Mouse (Mus musculus): ENCODE measurements at regions not wholly inside any gene's neighbourhood (a gene's known extent, or its start where the extent isn't known, plus 50 kb on each side); places are given as distances from the start of the nearest gene placed in this dataset.

DNA sequence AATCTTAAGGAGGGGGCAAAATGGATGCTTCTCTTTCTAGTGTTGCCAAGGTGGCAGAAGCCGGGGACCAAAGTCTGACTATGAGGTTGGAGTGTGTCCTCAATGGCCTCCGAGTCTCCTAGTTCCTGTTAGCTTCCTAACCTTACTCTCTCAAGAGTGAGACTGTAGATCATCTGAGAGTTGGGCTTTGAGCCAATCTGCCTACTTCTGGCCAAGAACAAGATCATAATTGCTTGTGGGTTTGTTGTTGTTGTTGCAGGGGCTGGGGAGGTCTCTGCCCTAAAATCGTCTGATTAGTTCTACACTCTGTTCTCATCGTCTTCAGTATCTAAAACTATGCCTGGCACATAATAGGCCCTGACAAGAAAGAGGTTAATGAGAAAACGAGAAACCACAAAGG lies 110.8 kb upstream of the Syt6 start:
- no peak for DNase-seq (ENCODE audit: low spot score in 2 of 2)

DNA sequence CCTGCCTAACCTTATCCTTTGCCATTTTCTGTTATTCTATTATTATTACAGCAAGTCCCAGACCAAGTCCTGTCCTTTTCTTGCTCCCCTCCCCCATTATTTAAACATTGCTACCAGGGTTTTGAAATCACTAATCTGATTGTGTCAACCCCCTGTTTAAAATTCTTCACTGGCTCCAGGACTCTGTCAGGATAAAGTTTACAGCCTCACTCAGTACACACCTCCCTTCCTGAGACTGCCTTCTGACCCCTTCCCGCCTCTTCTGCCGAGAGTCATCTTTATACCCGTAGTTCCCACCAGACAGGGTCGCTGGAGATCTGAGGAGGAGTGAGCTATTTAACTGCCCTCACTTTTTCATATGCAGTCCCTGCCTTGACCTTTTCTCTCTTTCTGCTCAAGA lies 110.3 kb upstream of the Syt6 start:
- no peak for DNase-seq (ENCODE audit: low spot score in 2 of 2)

DNA sequence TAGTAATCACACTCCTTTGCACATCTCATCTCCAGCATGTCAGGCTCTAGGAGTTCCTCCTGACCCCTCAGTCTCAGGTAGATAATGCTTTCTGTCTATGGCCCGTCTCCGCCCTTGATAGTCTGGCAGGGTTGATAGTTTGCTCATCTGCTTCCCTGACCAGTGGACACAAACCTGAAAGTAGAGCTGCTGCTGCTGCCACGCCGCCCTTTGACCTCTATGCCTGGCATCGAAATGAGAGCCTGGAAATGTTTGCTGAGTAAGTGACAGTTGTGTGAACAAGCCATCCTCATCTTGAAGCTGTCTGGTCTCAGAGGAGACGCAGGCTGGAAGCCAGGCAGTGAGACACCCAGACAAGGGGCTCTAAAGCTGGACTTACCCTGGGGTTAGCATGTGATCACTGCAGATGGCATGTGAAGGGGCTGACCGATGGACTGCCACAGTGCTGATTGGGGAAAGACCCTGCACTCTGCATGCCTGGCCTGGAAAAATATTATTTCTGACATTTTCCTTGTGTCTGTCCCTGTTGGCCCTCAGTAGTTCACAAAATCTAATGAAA lies 109.8 kb upstream of the Syt6 start:
- no peak for DNase-seq (ENCODE audit: low spot score in 2 of 2)

DNA sequence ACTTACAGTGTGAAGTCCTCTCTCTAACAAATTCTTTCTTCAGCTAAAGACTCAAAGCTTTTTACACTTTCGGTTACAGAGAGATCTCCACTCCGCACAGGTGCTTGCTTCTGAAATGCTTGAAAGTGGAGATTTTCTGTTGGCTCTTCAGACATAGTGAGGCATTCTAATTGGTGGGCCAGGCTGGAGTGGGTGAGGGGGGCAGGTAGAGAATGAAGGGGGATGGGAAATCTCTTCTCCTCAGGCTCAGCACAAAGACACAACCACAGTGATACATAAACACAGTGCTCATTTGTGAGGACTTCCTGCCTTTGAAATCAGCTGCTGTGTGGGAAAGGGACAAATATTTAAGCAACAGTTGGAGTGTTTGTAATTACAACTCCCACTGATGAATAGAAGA lies 109.1 kb upstream of the Syt6 start:
- DNase-seq (ENCODE audit: low spot score in 2 of 2) = no peak

DNA sequence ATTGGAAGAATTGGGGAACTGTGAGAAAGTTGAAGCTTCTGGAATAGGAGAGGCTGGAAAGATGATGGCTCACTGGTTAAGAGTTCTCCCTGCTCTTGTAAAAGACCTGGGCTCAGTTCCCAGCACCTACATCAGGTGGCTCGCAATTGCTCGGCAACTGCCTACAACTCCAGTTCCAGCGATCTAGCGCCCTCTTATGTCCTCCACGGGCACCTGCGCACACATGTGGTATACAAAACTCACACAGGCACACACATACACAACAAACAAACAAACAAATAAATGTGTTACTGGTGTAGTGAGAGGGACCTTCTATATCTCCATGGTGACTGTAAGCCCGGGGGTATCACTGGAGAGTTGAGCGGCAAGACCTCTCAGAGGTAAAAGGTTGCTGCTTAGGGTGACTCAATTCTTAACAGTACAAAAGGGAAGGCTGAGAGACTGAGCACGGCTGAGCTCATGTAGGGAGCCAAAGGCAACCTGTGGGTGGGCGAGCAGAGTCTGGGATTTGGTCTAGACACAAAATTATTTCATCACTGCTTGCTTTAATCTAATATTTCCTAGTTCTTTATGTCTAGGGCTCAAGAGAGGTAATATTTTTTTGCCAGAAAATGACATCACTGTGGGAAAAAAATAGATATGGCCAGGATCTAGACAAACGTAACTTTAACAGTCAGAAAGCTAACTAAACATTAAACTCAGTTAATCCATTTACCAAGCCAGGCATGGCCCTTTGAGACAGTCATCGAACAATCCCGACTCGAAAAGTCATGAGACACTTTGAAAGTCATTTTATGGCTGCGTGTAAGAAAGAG lies 104.2 kb upstream of the Syt6 start:
- no peak for DNase-seq (ENCODE audit: low spot score in 2 of 2)

DNA sequence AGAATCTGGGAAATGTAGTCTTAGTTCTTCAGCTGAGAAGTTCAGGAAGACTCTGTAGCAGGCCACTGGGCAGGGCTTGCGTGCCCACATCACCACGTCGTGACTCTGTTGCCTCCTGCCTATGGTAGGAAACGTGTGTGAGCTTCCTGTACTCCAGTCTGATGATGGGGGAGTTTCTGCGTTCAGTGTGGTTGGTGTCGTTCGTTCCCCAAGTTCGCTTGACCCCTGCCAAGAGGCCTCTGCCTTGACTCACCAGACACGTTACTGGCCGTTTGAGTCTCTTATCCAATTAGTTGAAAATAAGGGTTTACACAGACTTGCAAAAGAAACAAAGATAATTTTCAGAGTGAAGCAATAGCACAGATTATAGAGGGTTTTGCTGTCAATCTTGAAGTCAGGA lies 102.4 kb upstream of the Syt6 start:
- DNase-seq (ENCODE audit: low spot score in 2 of 2) = no peak

DNA sequence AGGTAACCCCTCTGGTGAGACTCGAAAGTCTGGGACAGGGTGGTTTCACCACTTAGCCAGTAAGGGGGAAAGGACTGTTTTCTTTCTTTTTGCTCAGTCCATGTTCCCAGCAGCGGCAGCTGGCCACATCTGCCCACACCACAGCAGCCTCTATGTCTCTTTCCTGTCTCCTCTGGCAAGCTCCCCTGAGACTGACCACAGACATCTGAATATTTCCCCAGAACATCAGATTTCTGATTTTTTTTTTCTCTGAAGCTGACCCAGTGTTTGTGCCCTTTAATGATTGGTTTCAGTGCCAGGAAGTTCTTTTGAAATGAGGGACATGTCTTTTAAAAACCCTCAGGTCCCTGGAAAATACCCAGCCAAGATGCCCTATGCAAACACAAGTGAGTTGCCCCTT lies 101.7 kb upstream of the Syt6 start:
- DNase-seq (ENCODE audit: low spot score in 2 of 2) = no peak

DNA sequence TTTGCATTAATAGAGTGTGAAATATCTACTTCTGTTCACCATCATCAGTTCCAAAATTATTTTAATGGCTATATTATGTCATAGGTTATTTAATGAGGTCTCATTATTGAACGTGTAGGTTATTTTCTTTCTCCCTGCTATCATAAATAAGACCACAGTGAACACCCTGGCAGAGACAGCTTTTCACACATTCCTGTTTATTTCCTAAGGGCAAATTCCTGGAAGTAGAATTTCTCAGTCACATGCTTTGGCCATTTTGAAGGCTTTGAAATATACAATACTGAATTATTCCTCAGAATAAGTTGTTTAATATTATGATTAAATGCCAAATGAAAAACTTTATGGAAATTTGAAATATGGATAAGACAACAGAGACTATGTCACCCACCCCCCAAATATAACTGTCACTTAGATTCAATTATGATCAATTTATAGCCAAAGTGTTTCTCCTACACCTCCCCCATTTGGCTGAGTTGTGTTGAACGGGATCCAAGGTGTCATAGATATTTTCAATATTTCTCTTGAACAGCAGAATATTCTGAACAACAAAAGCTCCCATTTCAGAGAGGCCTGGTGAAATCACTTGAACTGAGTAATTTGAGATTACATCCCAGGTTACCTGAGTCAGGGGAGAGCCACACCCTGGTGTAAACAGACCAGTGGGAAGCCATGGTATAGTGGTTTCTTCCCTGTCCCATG lies 95.0 kb upstream of the Syt6 start:
- no peak for DNase-seq (ENCODE audit: low spot score in 2 of 2)

DNA sequence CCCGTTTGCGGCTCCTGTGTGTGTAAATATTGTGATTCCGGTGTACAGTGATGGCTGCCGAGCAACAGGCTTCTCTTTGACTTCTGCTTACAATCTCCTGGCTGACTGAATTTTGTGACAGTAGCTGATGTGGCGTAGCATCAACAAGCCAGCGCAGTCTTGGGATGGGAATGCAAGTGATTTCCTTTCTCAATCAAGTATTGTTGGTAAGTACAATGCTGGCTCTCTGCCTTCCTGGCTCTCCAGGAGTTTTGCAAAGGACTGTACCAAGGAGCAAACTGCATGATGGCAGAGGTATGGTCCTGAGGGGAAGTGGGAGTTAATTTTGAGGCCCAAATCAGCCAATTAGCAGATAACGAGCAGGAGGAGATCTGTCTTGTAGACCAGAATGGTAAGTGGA lies 94.4 kb upstream of the Syt6 start:
- no peak for DNase-seq (ENCODE audit: low spot score in 2 of 2)

DNA sequence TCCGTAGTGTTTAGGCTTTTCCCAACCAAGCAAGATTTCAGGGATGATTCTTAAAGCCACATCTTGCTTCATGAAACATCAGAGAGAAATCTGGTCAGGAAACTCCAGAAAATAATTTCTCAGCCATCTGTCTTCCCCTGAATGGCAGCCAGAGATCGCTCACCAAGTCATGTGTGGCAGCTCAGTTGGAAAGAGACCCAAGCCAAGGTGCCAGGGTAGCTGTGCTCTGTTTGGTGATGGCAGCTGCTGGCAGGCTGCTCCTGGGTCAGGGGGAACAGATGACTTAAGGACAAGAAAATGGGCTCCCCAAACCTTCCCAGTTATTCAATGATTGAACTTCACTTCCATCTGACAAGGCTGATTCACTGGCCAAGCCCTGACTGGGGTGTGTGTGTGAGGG lies 91.7 kb upstream of the Syt6 start:
- no peak for DNase-seq (ENCODE audit: low spot score in 2 of 2)

DNA sequence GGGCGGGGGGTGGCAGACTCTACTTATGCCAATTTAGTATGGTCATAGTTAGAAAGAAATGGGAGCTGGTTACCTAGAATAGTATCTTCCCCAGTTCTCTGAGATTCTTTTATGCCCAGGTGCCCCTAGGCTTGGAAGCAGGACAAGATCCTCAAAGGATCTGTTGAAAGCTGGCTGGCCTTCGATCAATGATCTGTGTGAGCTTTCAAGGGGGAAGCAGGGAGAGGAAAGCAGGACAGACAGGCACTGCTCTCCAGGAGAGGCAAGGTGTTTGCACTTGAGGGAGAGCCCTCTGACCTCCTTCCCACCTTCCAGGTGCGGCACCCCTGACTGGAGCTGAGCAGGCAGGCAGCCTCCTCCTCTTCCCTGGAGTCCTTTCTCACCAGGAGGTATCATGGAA lies 91.3 kb upstream of the Syt6 start:
- no peak for DNase-seq (ENCODE audit: low spot score in 2 of 2)

DNA sequence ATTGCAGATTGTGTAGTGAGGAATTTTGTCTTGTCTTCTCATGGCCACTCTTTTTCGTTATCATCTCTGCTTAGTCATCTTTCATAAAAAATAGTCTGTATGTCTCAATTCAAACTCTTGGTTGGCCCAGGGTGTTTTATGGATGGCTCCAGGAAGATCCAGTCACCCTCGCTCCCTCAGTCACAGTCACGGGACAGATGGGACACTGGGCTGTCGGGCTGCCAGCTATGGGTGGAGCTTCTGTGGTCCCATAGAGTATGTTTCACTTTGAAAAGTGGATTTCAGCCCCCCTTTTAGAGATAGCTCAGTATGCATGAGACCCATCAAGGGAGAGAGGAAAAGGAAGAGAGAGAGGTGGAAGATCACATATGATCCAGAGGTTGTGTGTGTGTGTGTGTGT lies 85.2 kb upstream of the Syt6 start:
- DNase-seq (ENCODE audit: low spot score in 2 of 2) = no peak

DNA sequence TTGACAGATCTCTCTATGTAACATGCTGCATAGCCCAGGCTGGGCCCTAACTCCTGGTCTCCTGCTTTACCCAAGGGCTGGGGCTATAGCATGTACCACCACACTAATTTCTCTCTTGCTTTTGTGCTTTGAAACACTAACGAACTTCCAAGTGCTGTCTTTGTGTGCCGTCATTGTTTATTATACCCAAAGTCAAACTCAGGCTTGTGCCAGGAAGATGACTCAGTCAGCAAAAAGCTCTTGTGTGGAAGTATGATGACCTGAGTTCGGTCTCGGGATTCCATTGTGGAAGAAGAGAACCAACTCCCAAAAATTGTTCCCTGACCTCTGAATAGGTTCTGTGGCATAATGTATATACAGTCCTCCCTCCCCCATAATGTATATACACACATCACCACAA lies 84.1 kb upstream of the Syt6 start:
- DNase-seq (ENCODE audit: low spot score in 2 of 2) = no peak

DNA sequence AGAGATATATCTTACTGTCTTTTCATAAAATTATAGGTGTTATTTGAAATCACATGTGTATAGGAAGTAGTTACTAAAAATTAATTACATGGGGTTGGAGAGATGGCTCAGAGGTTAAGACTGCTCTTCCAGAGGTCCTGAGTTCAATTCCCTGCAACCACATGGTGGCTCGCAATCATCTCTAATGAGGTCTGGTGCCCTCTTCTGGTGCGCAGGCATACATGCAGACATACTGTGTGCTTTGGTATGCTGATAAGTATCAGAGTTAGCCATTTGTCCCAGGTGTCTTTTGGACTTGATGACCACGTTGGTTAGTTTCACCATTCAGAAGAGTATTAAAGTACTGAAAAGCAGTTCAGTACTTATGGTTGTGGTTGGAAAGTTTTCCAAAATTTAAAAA lies 82.8 kb upstream of the Syt6 start:
- DNase-seq (ENCODE audit: low spot score in 2 of 2) = no peak

DNA sequence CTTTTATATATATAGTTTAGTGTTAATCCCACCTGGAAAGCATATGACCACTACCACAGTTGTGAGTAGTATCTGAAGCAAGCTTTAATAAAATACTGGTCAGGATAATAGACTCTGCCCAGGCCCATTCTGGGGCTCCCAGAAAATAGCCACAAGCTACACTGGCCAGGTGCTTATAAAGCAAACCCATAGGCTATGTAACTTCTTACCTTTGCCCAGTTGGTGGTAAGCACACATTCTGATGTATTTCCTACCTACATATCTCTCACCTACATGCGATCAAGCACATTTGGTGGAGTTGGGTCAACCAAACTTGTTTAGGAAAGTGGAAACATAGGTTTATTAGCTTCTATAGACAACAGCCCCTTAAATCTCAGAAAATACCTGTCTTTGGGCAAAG lies 81.4 kb upstream of the Syt6 start:
- DNase-seq (ENCODE audit: low spot score in 2 of 2) = no peak

DNA sequence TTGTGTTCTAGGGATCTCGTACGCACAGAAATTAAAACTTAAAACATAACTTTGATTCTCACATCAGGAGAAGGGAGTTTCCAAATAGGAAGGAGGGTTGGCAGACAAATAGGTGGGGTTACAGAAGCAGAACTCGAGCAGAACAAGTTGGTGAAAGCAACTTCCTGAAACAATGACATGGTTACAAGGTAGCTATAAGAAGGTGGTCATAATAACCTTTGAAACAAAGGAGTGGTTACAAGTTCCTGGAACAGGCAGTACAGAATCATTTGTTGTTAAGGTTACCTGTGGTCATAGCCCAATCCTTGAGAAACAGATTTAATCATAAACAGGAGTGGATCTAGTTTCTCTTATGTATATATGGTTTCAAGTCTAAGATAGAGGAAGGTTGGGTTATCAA lies 81.0 kb upstream of the Syt6 start:
- no peak for DNase-seq (ENCODE audit: low spot score in 2 of 2)

DNA sequence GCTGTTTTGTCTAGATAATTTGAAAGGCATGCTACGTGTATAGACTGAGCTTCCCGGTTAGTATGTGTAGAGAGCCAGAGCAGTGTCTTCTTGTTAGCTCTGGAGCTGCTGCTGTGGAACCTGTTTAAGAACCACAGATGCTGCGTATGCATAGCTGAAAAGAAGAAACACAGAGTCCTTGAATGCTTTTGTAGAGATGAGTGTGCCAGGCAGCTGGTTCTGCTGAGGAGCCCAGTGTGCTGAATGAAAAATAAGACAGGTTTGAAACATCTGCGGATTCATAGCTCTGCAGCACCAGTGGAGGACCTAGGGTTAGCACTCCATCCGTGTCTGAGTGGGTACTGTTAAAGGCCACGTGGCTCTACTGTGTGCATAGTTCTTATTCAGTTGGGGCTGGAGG lies 78.9 kb upstream of the Syt6 start:
- no peak for DNase-seq (ENCODE audit: low spot score in 2 of 2)

DNA sequence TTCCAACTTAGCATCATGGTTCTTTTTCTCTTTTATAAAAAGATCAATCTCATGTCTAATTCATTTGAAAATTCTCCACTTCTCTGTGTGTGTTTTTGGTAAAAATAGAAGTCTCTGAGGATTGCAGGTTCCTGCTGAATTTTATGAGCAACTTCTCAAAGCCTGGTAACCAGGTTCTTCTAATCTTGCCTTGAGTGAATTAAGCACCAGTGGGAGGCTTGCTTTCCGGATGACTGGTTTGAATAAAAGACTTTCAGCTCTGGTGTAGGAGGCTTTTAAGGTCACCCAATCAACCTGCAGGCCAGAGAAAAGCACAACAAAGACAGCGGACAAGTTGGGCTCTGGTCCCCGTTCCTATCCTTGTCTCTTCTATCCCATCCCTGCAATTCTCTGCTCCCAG lies 78.3 kb upstream of the Syt6 start:
- no peak for DNase-seq (ENCODE audit: low spot score in 2 of 2)

DNA sequence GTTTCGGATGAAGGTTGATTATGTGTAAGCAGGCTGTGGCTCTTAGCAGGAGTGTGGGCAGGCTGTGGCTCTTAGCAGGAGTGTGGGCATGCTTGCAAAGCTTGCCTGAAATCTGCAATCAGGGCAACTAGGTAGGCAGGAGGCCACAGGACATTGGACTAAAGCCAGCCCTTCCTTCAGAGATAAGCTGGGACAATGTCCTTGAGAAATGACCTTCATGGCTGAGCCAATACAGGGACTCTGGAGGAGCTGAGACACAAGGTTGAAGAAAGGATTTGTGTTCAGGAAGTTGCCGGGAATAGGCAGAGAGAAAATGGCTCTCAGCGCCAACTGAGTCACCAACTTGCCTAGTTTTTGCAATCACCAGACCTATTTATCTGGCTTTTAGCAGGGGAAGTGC lies 77.3 kb upstream of the Syt6 start:
- no peak for DNase-seq (ENCODE audit: low spot score in 2 of 2)

DNA sequence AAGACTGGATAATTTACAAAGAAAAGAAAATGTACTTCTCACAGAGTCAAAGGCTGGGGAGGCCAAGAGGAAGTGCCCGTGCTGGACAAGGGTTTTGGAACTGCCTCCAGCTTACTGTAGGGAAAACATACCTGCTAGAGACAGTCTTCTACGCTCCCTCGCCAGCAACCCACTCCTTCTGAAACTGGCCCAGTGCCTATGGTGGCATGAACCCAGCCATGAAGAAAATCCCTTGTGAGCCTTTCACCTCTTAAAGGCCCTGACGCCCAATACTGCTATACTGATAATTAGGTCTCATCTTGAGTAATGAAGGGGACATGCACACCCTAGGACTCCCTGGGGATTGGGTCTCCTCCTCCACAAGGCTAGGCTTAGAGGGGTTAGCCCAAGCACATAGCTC lies 76.6 kb upstream of the Syt6 start:
- no peak for DNase-seq (ENCODE audit: low spot score in 2 of 2)

DNA sequence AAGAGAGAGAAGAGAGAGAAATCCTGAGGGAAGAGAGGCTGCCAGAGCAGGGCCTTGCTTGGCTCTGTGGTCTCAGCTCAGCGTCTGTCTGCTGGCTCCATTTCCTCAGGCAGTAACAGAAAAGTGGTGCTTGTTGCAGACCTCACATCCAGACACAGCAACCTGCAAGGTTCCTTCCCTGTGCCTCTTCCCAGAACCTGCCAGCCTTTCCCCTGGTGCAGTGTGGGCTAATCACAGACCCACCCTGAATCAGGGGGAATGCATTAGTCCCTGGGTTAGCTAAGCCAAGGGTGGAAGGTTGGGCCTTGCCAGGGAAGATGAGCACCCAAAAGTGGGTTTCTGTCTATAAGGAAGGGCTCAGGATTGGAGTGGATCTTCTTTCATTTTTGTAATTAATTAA lies 75.2 kb upstream of the Syt6 start:
- no peak for DNase-seq (ENCODE audit: low spot score in 2 of 2)

DNA sequence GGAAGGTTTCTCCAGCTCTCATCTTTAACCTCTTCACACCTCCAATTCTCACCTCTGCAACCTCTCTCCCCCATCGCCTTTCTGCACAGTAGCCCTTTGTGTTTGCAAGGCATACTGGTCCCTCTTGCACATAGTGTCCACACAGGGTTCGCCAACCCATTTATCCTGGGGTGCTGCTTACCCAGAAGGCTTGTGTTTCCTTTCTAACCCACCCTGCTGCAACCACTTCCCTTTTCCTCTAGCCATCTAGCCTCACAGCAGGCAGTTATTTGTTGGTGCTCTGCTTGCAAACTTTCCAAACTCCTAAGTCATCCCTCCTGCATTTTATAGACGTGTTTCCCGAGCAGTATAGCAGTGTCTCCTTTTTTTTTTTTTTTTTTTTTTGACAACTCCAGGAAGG lies 74.7 kb upstream of the Syt6 start:
- DNase-seq (ENCODE audit: low spot score in 2 of 2) = no peak

DNA sequence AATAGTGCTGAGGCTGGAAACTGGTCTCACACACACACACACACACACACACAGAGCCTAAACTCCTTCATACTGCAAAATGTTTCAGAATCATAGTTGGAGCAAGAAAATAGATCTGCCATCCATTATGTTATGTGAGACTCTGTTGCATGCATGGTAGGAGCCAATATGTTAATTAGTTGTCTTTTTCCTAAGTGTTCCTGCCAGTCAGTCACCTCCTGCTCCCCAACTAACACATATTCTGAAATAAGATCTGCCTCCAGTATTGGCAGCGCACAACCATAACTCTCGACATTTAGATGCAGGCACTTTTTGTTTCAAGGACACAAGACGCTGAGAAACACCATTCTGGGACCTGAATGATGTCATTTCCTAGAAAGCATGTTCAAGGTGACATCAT lies 70.9 kb upstream of the Syt6 start:
- no peak for DNase-seq (ENCODE audit: low spot score in 2 of 2)

All from left cerebral cortex, adult 18-20 months (tissue).